Mouse (Mus musculus): ENCODE measurements around the gene Tjp2. TPM values are rescaled to one million over a fixed set of nuclear protein-coding genes. Genes with fewer than 3 reads are reported as not detected.
A peak's percentile ranks its signal among the peaks of the same experiment; 100 is the strongest.

The Tjp2 gene
- polyA plus RNA-seq, 1 experiment: 22.1 TPM

GRCm38 (mm10) chr19:24178086-24178485, 46.7 kb downstream of the Tjp2 start:
- peaks cover 7% of the 10 kb centered on the region for H3K79me2 ChIP-seq (ENCODE audit: control insufficient read depth, insufficient read depth)
- TF ChIP-seq CEBPB (IDR thresholded peaks at IDR 0.05; ENCODE audit: low read depth) (no peak), FOSL1 (IDR thresholded peaks at IDR 0.05; ENCODE audit: insufficient read depth, low read length, poor library complexity, severe bottlenecking) (no peak), MYOG (IDR thresholded peaks at IDR 0.05; ENCODE audit: control insufficient read depth, extremely low read depth, insufficient read length) (no peak), MYOD1 (IDR thresholded peaks at IDR 0.05; ENCODE audit: control insufficient read depth, insufficient read length, low read depth) (no peak), CTCF (IDR thresholded peaks at IDR 0.05; ENCODE audit: control insufficient read depth, insufficient read depth, insufficient read length) (no peak), USF1 (IDR thresholded peaks at IDR 0.05; ENCODE audit: low read depth) (no peak)
- no peak overlapping the region for H3ac ChIP-seq (ENCODE audit: control insufficient read depth, insufficient read length, low read depth)
- H3K79me3 ChIP-seq (ENCODE audit: low read depth): peaks cover 2% of the 10 kb centered on the region
- no peaks in the 10 kb centered on the region for H3K27me3 ChIP-seq (ENCODE audit: control insufficient read depth, insufficient read depth, insufficient read length)
- H3K36me3 ChIP-seq (ENCODE audit: control insufficient read depth, insufficient read depth): no peaks in the 10 kb centered on the region
- no peak overlapping the region for H3K4me3 ChIP-seq (ENCODE audit: insufficient read depth, poor library complexity, severe bottlenecking)

GRCm38 (mm10) chr19:24176692-24177091, 48.1 kb downstream of the Tjp2 start:
- no peak overlapping the region for H3ac ChIP-seq (ENCODE audit: control insufficient read depth, insufficient read length, low read depth)
- H3K4me3 ChIP-seq (ENCODE audit: insufficient read depth, poor library complexity, severe bottlenecking): no peak overlapping the region
- H3K27me3 ChIP-seq (ENCODE audit: control insufficient read depth, insufficient read depth, insufficient read length): no peaks in the 10 kb centered on the region
- no peaks in the 10 kb centered on the region for H3K36me3 ChIP-seq (ENCODE audit: control insufficient read depth, insufficient read depth)
- TF ChIP-seq CTCF (IDR thresholded peaks at IDR 0.05; ENCODE audit: control insufficient read depth, insufficient read depth, insufficient read length): no peak
- no peak for TF ChIP-seq FOSL1 (IDR thresholded peaks at IDR 0.05; ENCODE audit: insufficient read depth, low read length, poor library complexity, severe bottlenecking)
- TF ChIP-seq MYOD1 (IDR thresholded peaks at IDR 0.05; ENCODE audit: control insufficient read depth, insufficient read length, low read depth): no peak
- no peak for TF ChIP-seq CEBPB (IDR thresholded peaks at IDR 0.05; ENCODE audit: low read depth)
- no peak for TF ChIP-seq MAX (IDR thresholded peaks at IDR 0.05)
- no peak for TF ChIP-seq USF1 (IDR thresholded peaks at IDR 0.05; ENCODE audit: low read depth)
- TF ChIP-seq MYOG (IDR thresholded peaks at IDR 0.05; ENCODE audit: control insufficient read depth, extremely low read depth, insufficient read length): no peak
- H3K79me2 ChIP-seq (ENCODE audit: control insufficient read depth, insufficient read depth): peaks cover 21% of the 10 kb centered on the region
- peaks cover 7% of the 10 kb centered on the region for H3K79me3 ChIP-seq (ENCODE audit: low read depth)

- Histone ChIP-seq H3K27me3 (ENCODE audit: control insufficient read depth, insufficient read depth, insufficient read length) (no peaks in the 10 kb centered on the region), H3K79me2 (ENCODE audit: control insufficient read depth, insufficient read depth) (peaks cover 39% of the 10 kb centered on the region), H3ac (ENCODE audit: control insufficient read depth, insufficient read length, low read depth) (peak overlapping the region; percentile 20), H3K79me3 (ENCODE audit: low read depth) (peaks cover 15% of the 10 kb centered on the region), H3K36me3 (ENCODE audit: control insufficient read depth, insufficient read depth) (no peaks in the 10 kb centered on the region), H3K4me3 (ENCODE audit: insufficient read depth, poor library complexity, severe bottlenecking) (peak overlapping the region; percentile 52)
- TF ChIP-seq CTCF (IDR thresholded peaks at IDR 0.05; ENCODE audit: control insufficient read depth, insufficient read depth, insufficient read length): no peak
- no peak for TF ChIP-seq CEBPB (IDR thresholded peaks at IDR 0.05; ENCODE audit: low read depth)
- TF ChIP-seq MYOD1 (IDR thresholded peaks at IDR 0.05; ENCODE audit: control insufficient read depth, insufficient read length, low read depth): no peak
- TF ChIP-seq FOSL1 (IDR thresholded peaks at IDR 0.05; ENCODE audit: insufficient read depth, low read length, poor library complexity, severe bottlenecking): no peak
- no peak for TF ChIP-seq MYOG (IDR thresholded peaks at IDR 0.05; ENCODE audit: control insufficient read depth, extremely low read depth, insufficient read length)
- no peak for TF ChIP-seq MAX (IDR thresholded peaks at IDR 0.05)
- no peak for TF ChIP-seq USF1 (IDR thresholded peaks at IDR 0.05; ENCODE audit: low read depth)
Measured at GRCm38 (mm10) chr19:24174896-24175295, 49.9 kb downstream of the Tjp2 start.

GRCm38 (mm10) chr19:24173608-24174523, 51.0 kb downstream of the Tjp2 start:
- peak overlapping the region; percentile 75 for H3ac ChIP-seq (ENCODE audit: control insufficient read depth, insufficient read length, low read depth)
- peak; percentile 0 for TF ChIP-seq CTCF (IDR thresholded peaks at IDR 0.05; ENCODE audit: control insufficient read depth, insufficient read depth, insufficient read length)
- TF ChIP-seq MYOD1 (IDR thresholded peaks at IDR 0.05; ENCODE audit: control insufficient read depth, insufficient read length, low read depth): no peak
- H3K79me2 ChIP-seq (ENCODE audit: control insufficient read depth, insufficient read depth): peaks cover 49% of the 10 kb centered on the region
- H3K79me3 ChIP-seq (ENCODE audit: low read depth): peaks cover 18% of the 10 kb centered on the region
- no peaks in the 10 kb centered on the region for H3K36me3 ChIP-seq (ENCODE audit: control insufficient read depth, insufficient read depth)
- peak overlapping the region; percentile 52 for H3K4me3 ChIP-seq (ENCODE audit: insufficient read depth, poor library complexity, severe bottlenecking)
- no peaks in the 10 kb centered on the region for H3K27me3 ChIP-seq (ENCODE audit: control insufficient read depth, insufficient read depth, insufficient read length)

- TF ChIP-seq MAX (IDR thresholded peaks at IDR 0.05): no peak
- no peak for TF ChIP-seq USF1 (IDR thresholded peaks at IDR 0.05; ENCODE audit: low read depth)
- no peak for TF ChIP-seq FOSL1 (IDR thresholded peaks at IDR 0.05; ENCODE audit: insufficient read depth, low read length, poor library complexity, severe bottlenecking)
- TF ChIP-seq CEBPB (IDR thresholded peaks at IDR 0.05; ENCODE audit: low read depth): no peak
- no peak for TF ChIP-seq MYOD1 (IDR thresholded peaks at IDR 0.05; ENCODE audit: control insufficient read depth, insufficient read length, low read depth)
- no peak for TF ChIP-seq MYOG (IDR thresholded peaks at IDR 0.05; ENCODE audit: control insufficient read depth, extremely low read depth, insufficient read length)
- TF ChIP-seq CTCF (IDR thresholded peaks at IDR 0.05; ENCODE audit: control insufficient read depth, insufficient read depth, insufficient read length): no peak
- H3ac ChIP-seq (ENCODE audit: control insufficient read depth, insufficient read length, low read depth): peak overlapping the region; percentile 33
- peaks cover 57% of the 10 kb centered on the region for H3K79me2 ChIP-seq (ENCODE audit: control insufficient read depth, insufficient read depth)
- no peaks in the 10 kb centered on the region for H3K27me3 ChIP-seq (ENCODE audit: control insufficient read depth, insufficient read depth, insufficient read length)
- peaks cover 23% of the 10 kb centered on the region for H3K79me3 ChIP-seq (ENCODE audit: low read depth)
- H3K36me3 ChIP-seq (ENCODE audit: control insufficient read depth, insufficient read depth): no peaks in the 10 kb centered on the region
- peak overlapping the region; percentile 52 for H3K4me3 ChIP-seq (ENCODE audit: insufficient read depth, poor library complexity, severe bottlenecking)
Measured at GRCm38 (mm10) chr19:24173020-24173419, 51.8 kb downstream of the Tjp2 start.
